Mouse (Mus musculus): ENCODE measurements around the gene Tcn2.

The Tcn2 gene

GRCm38 (mm10) chr11:3894406-3895281 is 37.3 kb downstream of the Tcn2 start, which contains the start of the genes 4921536K21Rik and Dusp18:
TSS of gene 4921536K21Rik (minus strand) at chr11:3895098.
TSS of gene Dusp18 (plus strand) at chr11:3895240.
- peak; percentile 67 for DNase-seq (ENCODE audit: extremely low read depth, low read depth)

GRCm38 (mm10) chr11:3893970-3894369 is 38.0 kb downstream of the Tcn2 start:
- no peak for DNase-seq (ENCODE audit: extremely low read depth, low read depth)

GRCm38 (mm10) chr11:3887331-3887730 is 44.6 kb downstream of the Tcn2 start:
- DNase-seq (ENCODE audit: extremely low read depth, low read depth) = no peak

- DNase-seq (ENCODE audit: extremely low read depth, low read depth) = no peak
Observed at GRCm38 (mm10) chr11:3883711-3884110, 48.2 kb downstream of the Tcn2 start.

GRCm38 (mm10) chr11:3879836-3880235 is 52.1 kb downstream of the Tcn2 start:
- DNase-seq (ENCODE audit: extremely low read depth, low read depth) = peak; percentile 42

GRCm38 (mm10) chr11:3878660-3879059 is 53.3 kb downstream of the Tcn2 start:
- no peak for DNase-seq (ENCODE audit: extremely low read depth, low read depth)

- no peak for DNase-seq (ENCODE audit: extremely low read depth, low read depth)
Observed at GRCm38 (mm10) chr11:3876419-3876818, 55.5 kb downstream of the Tcn2 start.
